Mouse (Mus musculus) forebrain, embryonic 11.5 days (tissue): ENCODE results near the gene Uimc1. TPM values are rescaled to one million over a fixed set of nuclear protein-coding genes. Genes with fewer than 3 reads are reported as not detected.
A peak's percentile ranks its signal among the peaks of the same experiment; 100 is the strongest.

Experiments used
- ATAC-seq: fragments of 200-750 bp; cut with Nextera tagmentation; replicated peaks from 2 replicates; pipeline ENCODE4 v1.8.0; 2017; ENCODE audit warnings: moderate TSS enrichment; ENCODE audit not compliant: low FRiP score
- DNase-seq: peaks from one replicate; pipeline ENCODE4 v3.0.0-alpha.2; 2017; ENCODE audit warnings: low spot score
- H3K27ac ChIP-seq: fragments of 300-500 bp; sonication (generic); 2 replicates; pipeline ENCODE4 v1.5.1; 2014; ENCODE audit warnings: low read depth, low read length
- H3K27me3 ChIP-seq: fragments of 300-500 bp; sonication (generic); 2 replicates; pipeline ENCODE4 v1.6.1; 2014; ENCODE audit warnings: mild to moderate bottlenecking, low read length, mixed read lengths; ENCODE audit not compliant: control insufficient read depth, insufficient read depth
- H3K36me3 ChIP-seq: fragments of 300-500 bp; sonication (generic); 2 replicates; pipeline ENCODE4 v1.6.1; 2014; ENCODE audit warnings: mild to moderate bottlenecking, low read length, moderate library complexity, mixed read lengths; ENCODE audit not compliant: control insufficient read depth, insufficient read depth
- H3K4me1 ChIP-seq: fragments of 300-500 bp; sonication (generic); replicated peaks from 2 replicates; pipeline ENCODE4 v1.6.1; 2014; ENCODE audit warnings: low read length, mixed read lengths; ENCODE audit not compliant: control insufficient read depth, insufficient read depth
- H3K4me2 ChIP-seq: fragments of 300-500 bp; sonication (generic); 2 replicates; pipeline ENCODE4 v1.6.1; 2014; ENCODE audit warnings: low read depth, mild to moderate bottlenecking, low read length, moderate library complexity, mixed read lengths; ENCODE audit not compliant: severe bottlenecking
- H3K4me3 ChIP-seq: fragments of 300-500 bp; sonication (generic); 2 replicates; pipeline ENCODE4 v1.5.1; 2014; ENCODE audit warnings: low read depth, low read length
- H3K9ac ChIP-seq: fragments of 300-500 bp; sonication (generic); 2 replicates; pipeline ENCODE4 v1.6.1; 2014; ENCODE audit warnings: low read length
- H3K9me3 ChIP-seq: fragments of 300-500 bp; sonication (generic); 2 replicates; pipeline ENCODE4 v1.6.1; 2016; ENCODE audit warnings: low read length, mixed read lengths; ENCODE audit not compliant: control insufficient read depth
- WGBS: fragments of 180-500 bp; shearing (Covaris S2); extraction: QIAGEN DNeasy Blood & Tissue Kit; methylation state at CpG from one replicate; pipeline ENCODE4 v1.1.7; 2014; 5-methylcytosine and 5-hydroxymethylcytosine counted together
- polyA plus RNA-seq: library from polyadenylated mRNA; unstranded; fragments of >200 nt; fragmentation: Nextera tagmentation; extraction: Ambion mirVana; gene quantifications from 2 replicates; pipeline ENCODE4 v1.2.1, GENCODE M21; 2014

Uimc1 gene
- polyA plus RNA-seq, 1 experiment from 2014 or later, result 26.7 TPM

DNA sequence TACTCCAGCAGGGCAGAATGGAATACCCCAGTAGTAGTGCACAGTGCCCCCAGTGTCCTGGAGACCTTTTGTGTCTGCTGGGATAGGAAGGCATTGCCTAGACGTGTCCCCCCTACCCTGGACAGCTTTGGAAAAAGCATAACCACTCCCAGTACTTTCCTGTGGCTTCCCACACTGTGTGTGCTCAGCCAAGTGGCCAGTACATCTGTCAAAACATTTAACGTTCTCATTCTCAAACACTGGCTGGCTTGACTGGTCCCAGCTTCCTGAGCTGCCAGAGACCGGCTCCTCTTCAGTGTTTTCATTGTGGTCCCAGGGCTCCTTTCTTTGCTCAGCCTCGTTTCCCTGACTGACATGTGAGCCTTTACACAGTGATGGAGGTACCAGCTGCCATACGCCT, 24.5 kb downstream of the Uimc1 start:
- no peaks in the 10 kb centered on the region for H3K4me1 ChIP-seq
- no peak overlapping the region for H3K4me2 ChIP-seq
- no peaks in the 10 kb centered on the region for H3K9me3 ChIP-seq
- H3K36me3 ChIP-seq, result no peaks in the 10 kb centered on the region
- H3K27ac ChIP-seq, result no peak overlapping the region
- no peaks in the 10 kb centered on the region for H3K27me3 ChIP-seq
- H3K9ac ChIP-seq, result no peak overlapping the region
- DNase-seq, result no peak
- no peak overlapping the region for H3K4me3 ChIP-seq
- no peak for ATAC-seq
- WGBS, result 38% methylated on average over 5 of the region's 5 CpGs

DNA sequence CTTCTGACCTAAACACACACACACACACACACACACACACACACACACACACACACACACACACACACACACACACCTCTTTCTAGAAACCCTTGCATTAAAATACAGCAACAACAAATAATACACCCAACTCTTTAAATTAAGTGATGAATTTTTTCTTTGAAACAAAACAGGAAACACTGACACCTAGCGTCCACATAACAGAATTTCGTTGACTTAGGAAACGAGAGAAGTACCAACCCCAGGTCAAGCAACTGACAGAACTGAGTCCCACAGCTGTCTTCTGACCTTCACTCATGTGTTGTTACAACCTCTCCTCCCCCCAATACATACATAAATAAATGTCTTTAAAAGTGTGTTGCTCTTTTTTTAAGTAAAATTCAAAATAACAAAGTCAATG, 28.8 kb downstream of the Uimc1 start:
- no peaks in the 10 kb centered on the region for H3K4me1 ChIP-seq
- no peak overlapping the region for H3K27ac ChIP-seq
- no peaks in the 10 kb centered on the region for H3K36me3 ChIP-seq
- H3K9me3 ChIP-seq, result no peaks in the 10 kb centered on the region
- DNase-seq (no peak), ATAC-seq (no peak)
- whole genome bisulfite sequencing, result 1% methylated on average over 3 of the region's 3 CpGs
- H3K9ac ChIP-seq, result no peak overlapping the region
- no peak overlapping the region for H3K4me2 ChIP-seq
- no peaks in the 10 kb centered on the region for H3K27me3 ChIP-seq
- no peak overlapping the region for H3K4me3 ChIP-seq

GRCm38 (mm10) chr13:55069719-55070118, 30.4 kb downstream of the Uimc1 start:
- no peak for ATAC-seq
- Histone ChIP-seq H3K9ac (no peak overlapping the region), H3K9me3 (no peaks in the 10 kb centered on the region), H3K4me1 (no peaks in the 10 kb centered on the region), H3K27ac (no peak overlapping the region), H3K27me3 (no peaks in the 10 kb centered on the region), H3K36me3 (no peaks in the 10 kb centered on the region), H3K4me3 (no peak overlapping the region), H3K4me2 (no peak overlapping the region)
- no peak for DNase-seq
- whole genome bisulfite sequencing, result 80% methylated on average over 7 of the region's 7 CpGs

- H3K27ac ChIP-seq, result no peak overlapping the region
- ATAC-seq (no peak), DNase-seq (no peak)
- H3K9me3 ChIP-seq, result no peaks in the 10 kb centered on the region
- no peaks in the 10 kb centered on the region for H3K36me3 ChIP-seq
- no peaks in the 10 kb centered on the region for H3K27me3 ChIP-seq
- no peak overlapping the region for H3K4me2 ChIP-seq
- H3K4me3 ChIP-seq, result no peak overlapping the region
- no peak overlapping the region for H3K9ac ChIP-seq
- WGBS, result 91% methylated on average over 2 of the region's 2 CpGs
- no peaks in the 10 kb centered on the region for H3K4me1 ChIP-seq
Measured at GRCm38 (mm10) chr13:55063276-55063675, 36.8 kb downstream of the Uimc1 start.

GRCm38 (mm10) chr13:55058042-55058441, 42.1 kb downstream of the Uimc1 start:
- no peak overlapping the region for H3K4me2 ChIP-seq
- WGBS, result 92% methylated on average over 2 of the region's 2 CpGs
- no peaks in the 10 kb centered on the region for H3K36me3 ChIP-seq
- no peaks in the 10 kb centered on the region for H3K9me3 ChIP-seq
- H3K27ac ChIP-seq, result no peak overlapping the region
- H3K4me1 ChIP-seq, result no peaks in the 10 kb centered on the region
- no peaks in the 10 kb centered on the region for H3K27me3 ChIP-seq
- H3K4me3 ChIP-seq, result no peak overlapping the region
- ATAC-seq (no peak), DNase-seq (peak; percentile 53)
- H3K9ac ChIP-seq, result no peak overlapping the region

DNA sequence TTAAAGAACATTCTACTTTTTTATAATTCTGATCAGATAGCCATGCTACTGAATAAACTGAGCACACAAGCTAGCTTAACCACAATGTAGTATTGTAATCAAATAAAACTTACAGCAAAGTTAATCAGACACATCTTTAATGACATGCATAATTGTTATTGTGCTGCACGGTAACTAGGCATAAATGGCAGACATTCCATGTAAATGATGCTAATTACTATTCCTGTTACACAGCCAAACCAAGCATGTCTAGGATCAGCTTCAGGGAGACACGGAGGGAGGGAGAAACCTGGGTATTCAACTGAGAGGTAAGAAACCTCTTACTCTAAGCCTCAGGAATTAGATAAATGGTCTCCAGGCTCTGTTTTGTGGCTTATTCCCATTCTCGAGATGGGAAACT, 52.4 kb downstream of the Uimc1 start:
- WGBS, result 74% methylated on average over 3 of the region's 3 CpGs

DNA sequence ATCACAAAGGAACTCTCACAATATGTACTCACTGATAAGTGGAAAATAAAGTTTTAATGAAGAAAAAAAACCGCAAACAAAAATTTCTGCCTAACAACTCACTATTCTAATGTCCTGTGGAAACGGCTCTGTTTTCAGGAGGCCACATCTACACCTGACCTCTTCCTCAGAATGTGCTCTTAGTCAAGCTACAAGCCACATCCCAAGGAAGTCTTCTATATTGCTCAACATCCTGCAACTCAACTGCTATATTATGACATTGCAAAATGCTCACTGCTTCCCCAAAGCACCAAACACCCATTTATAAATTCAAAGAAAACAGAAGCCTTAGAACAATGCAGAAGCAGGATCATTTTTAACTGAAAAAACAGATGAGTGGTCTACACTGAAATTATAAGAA, 60.1 kb downstream of the Uimc1 start:
- ATAC-seq, result no peak
- 96% methylated on average over 2 of the region's 2 CpGs for WGBS

More for the DNA sequence above, 52.4 kb downstream of the Uimc1 start:
- H3K36me3 ChIP-seq, result no peaks in the 10 kb centered on the region
- H3K27me3 ChIP-seq, result no peaks in the 10 kb centered on the region
- H3K4me3 ChIP-seq, result no peak overlapping the region
- ATAC-seq (no peak), DNase-seq (no peak)
- H3K4me2 ChIP-seq, result no peak overlapping the region
- H3K27ac ChIP-seq, result no peak overlapping the region
- H3K4me1 ChIP-seq, result no peaks in the 10 kb centered on the region
- H3K9me3 ChIP-seq, result no peaks in the 10 kb centered on the region
- H3K9ac ChIP-seq, result no peak overlapping the region

GRCm38 (mm10) chr13:55024215-55024614, 75.9 kb downstream of the Uimc1 start:
- H3K4me3 ChIP-seq, result no peak overlapping the region
- no peak for DNase-seq
- no peak overlapping the region for H3K27ac ChIP-seq
- no peaks in the 10 kb centered on the region for H3K27me3 ChIP-seq
- H3K9ac ChIP-seq, result no peak overlapping the region
- H3K4me2 ChIP-seq, result no peak overlapping the region
- ATAC-seq, result no peak
- no peaks in the 10 kb centered on the region for H3K9me3 ChIP-seq
- H3K36me3 ChIP-seq, result no peaks in the 10 kb centered on the region
- 94% methylated on average over 2 of the region's 2 CpGs for WGBS
- H3K4me1 ChIP-seq, result 0 out of 2 replicates have a peak, but pooled peaks cover 2% of the 10 kb centered on the region

More for the DNA sequence above, 60.1 kb downstream of the Uimc1 start:
- H3K9ac ChIP-seq, result no peak overlapping the region
- no peaks in the 10 kb centered on the region for H3K4me1 ChIP-seq
- no peaks in the 10 kb centered on the region for H3K9me3 ChIP-seq
- DNase-seq, result no peak
- H3K4me3 ChIP-seq, result no peak overlapping the region
- no peaks in the 10 kb centered on the region for H3K27me3 ChIP-seq
- H3K36me3 ChIP-seq, result no peaks in the 10 kb centered on the region
- H3K4me2 ChIP-seq, result no peak overlapping the region
- H3K27ac ChIP-seq, result no peak overlapping the region

DNA sequence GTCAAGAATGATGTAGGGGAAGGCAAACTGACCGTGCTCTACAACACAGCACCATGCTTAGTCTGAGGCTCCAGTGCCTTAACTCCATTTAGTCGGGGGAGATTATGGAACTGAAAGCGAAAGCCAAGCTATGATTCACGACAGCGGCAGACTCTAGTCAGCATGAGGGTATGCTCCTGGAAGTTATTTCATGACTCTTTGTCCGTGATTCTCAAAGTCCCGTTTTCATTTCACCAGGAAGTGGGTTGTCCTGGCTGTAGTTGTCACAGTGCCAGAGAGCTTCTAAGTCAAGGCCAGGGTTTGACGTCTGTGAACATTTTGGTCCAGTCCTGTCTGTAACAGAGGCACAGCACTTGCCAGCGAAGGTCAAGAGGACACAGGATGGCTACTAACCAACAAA, 77.4 kb downstream of the Uimc1 start:
- ATAC-seq, result no peak
- H3K4me3 ChIP-seq, result no peak overlapping the region
- DNase-seq, result no peak
- H3K27me3 ChIP-seq, result no peaks in the 10 kb centered on the region
- H3K4me1 ChIP-seq, result 0 out of 2 replicates have a peak, but pooled peaks cover 2% of the 10 kb centered on the region
- H3K36me3 ChIP-seq, result no peaks in the 10 kb centered on the region
- no peak overlapping the region for H3K4me2 ChIP-seq
- H3K9me3 ChIP-seq, result no peaks in the 10 kb centered on the region
- H3K27ac ChIP-seq, result no peak overlapping the region
- no peak overlapping the region for H3K9ac ChIP-seq
- WGBS, result 90% methylated on average over 9 of the region's 9 CpGs
